Mouse (Mus musculus) liver, postnatal 0 days (tissue): ENCODE results near the gene Arap1. TPM values are rescaled to one million over a fixed set of nuclear protein-coding genes. Genes with fewer than 3 reads are reported as not detected.

Experiments used
- ATAC-seq: fragments of 200-750 bp; cut with Nextera tagmentation; 2 replicates; pipeline ENCODE4 v1.8.0; 2017; ENCODE audit warnings: mild to moderate bottlenecking, moderate library complexity
- DNase-seq: peaks from one replicate; pipeline ENCODE4 v3.0.0-alpha.2; 2016
- H3K27ac ChIP-seq: fragments of 300-500 bp; sonication (generic); 2 replicates; pipeline ENCODE4 v1.5.1; 2014; ENCODE audit warnings: antibody characterized with exemption, moderate library complexity, mild to moderate bottlenecking, low read depth
- H3K27me3 ChIP-seq: fragments of 300-500 bp; sonication (generic); 2 replicates; pipeline ENCODE4 v1.6.1; 2014; ENCODE audit warnings: low read length, control low read depth, mixed read lengths; ENCODE audit not compliant: insufficient read depth
- H3K36me3 ChIP-seq: fragments of 300-500 bp; sonication (generic); replicated peaks from 2 replicates; pipeline ENCODE4 v1.6.1; 2014; ENCODE audit warnings: mild to moderate bottlenecking, control low read depth, low read length, moderate library complexity, mixed read lengths; ENCODE audit not compliant: insufficient read depth
- H3K4me1 ChIP-seq: fragments of 300-500 bp; sonication (generic); 2 replicates; pipeline ENCODE4 v1.6.1; 2014; ENCODE audit warnings: antibody characterized with exemption, mild to moderate bottlenecking, control low read depth; ENCODE audit not compliant: insufficient read depth
- H3K4me2 ChIP-seq: fragments of 300-500 bp; sonication (generic); 2 replicates; pipeline ENCODE4 v1.6.1; 2014; ENCODE audit warnings: low read depth, mild to moderate bottlenecking, low read length, moderate library complexity, mixed read lengths
- H3K4me3 ChIP-seq: fragments of 300-500 bp; sonication (generic); 2 replicates; pipeline ENCODE4 v1.5.1; 2014; ENCODE audit warnings: low read depth, low read length
- H3K9ac ChIP-seq: fragments of 300-500 bp; sonication (generic); replicated peaks from 2 replicates; pipeline ENCODE4 v1.6.1; 2014; ENCODE audit warnings: mild to moderate bottlenecking, moderate library complexity
- H3K9me3 ChIP-seq: fragments of 300-500 bp; sonication (generic); 2 replicates; pipeline ENCODE4 v1.6.1; 2016; ENCODE audit warnings: mild to moderate bottlenecking, control low read depth, low read length, mixed read lengths
- CTCF ChIP-seq: sonication (generic); IDR thresholded peaks from 2 replicates; pipeline ENCODE4 v1.5.1; 2016; ENCODE audit warnings: antibody characterized with exemption, low read depth
- EP300 ChIP-seq: IDR thresholded peaks from 2 replicates; pipeline ENCODE4 v1.6.1; 2016; ENCODE audit warnings: antibody characterized with exemption, low read depth, mild to moderate bottlenecking
- WGBS: fragments of 180-500 bp; shearing (Covaris S2); extraction: QIAGEN DNeasy Blood & Tissue Kit; methylation state at CpG from one replicate; pipeline ENCODE4 v1.1.7; 2014; ENCODE audit not compliant: insufficient replicate concordance; 5-methylcytosine and 5-hydroxymethylcytosine counted together
- polyA plus RNA-seq: library from polyadenylated mRNA; unstranded; fragments of >200 nt; fragmentation: Nextera tagmentation; extraction: Ambion mirVana; gene quantifications from 2 replicates; pipeline ENCODE4 v1.2.1, GENCODE M21; 2015

Gene Arap1
- polyA plus RNA-seq, 1 experiment from 2014 or later: 18.1 TPM

DNA sequence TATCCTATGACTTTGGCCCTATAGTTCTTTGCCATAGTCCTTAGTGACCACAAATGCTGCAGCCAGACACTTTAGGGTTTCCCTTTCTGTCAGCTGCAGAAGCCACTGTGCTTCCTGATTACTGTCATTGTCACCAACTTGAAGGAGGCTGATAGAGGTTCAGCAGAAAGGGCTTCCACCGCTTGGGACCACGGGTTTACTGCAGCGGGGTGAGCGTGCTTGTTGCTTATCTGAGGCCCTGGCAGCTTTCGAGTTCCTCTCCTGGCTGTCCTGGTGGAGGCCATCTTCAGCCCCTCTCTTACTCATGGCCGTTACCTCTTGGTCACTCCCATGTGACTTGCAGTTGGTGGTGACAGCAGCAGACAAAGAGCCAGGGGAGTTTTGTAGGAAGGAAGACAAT is 41.4 kb downstream of the Arap1 start:
- TF ChIP-seq CTCF: no peak
- TF ChIP-seq EP300: no peak
- ATAC-seq: no peak
- H3K4me2 ChIP-seq: no peak overlapping the region
- no peak overlapping the region for H3K4me3 ChIP-seq
- peaks cover 16% of the 10 kb centered on the region for H3K4me1 ChIP-seq
- no peaks in the 10 kb centered on the region for H3K27me3 ChIP-seq
- DNase-seq: no peak
- no peaks in the 10 kb centered on the region for H3K9me3 ChIP-seq
- no peak overlapping the region for H3K27ac ChIP-seq
- peaks cover 67% of the 10 kb centered on the region for H3K36me3 ChIP-seq
- 39% methylated on average over 6 of the region's 6 CpGs for WGBS
- no peak overlapping the region for H3K9ac ChIP-seq

- Histone ChIP-seq H3K36me3 (peaks cover 81% of the 10 kb centered on the region), H3K27ac (no peak overlapping the region), H3K27me3 (no peaks in the 10 kb centered on the region), H3K9ac (no peak overlapping the region), H3K4me3 (no peak overlapping the region), H3K4me1 (no peaks in the 10 kb centered on the region), H3K4me2 (no peak overlapping the region), H3K9me3 (no peaks in the 10 kb centered on the region)
- ATAC-seq (no peak), DNase-seq (no peak)
- TF ChIP-seq EP300 (no peak), CTCF (no peak)
- WGBS: 64% methylated on average over 4 of the region's 4 CpGs
Observed at GRCm38 (mm10) chr7:101391909-101392479, 44.1 kb downstream of the Arap1 start.

DNA sequence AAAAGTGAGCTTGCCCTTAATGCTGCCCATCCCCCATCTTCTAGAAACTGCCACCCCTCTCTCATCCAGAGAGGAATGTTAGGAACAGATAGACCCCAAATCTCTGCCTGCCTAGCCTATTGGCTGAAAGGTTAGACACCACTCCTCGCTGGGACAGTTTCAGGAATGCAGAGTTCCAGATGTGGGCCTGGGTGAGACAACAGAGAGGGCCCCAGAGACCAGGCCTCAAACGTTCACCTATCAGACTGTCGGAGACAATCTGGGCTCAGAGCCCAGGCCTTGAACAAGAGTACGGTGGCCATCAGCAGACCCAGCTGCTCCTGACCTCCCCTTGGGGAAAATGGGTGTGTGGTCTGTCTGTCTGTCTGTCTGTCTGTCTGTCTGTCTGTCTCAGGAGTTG is 45.1 kb downstream of the Arap1 start:
- Histone ChIP-seq H3K27me3 (no peaks in the 10 kb centered on the region), H3K4me3 (no peak overlapping the region), H3K36me3 (peaks cover 81% of the 10 kb centered on the region), H3K4me1 (no peaks in the 10 kb centered on the region), H3K9me3 (no peaks in the 10 kb centered on the region), H3K27ac (peak overlapping the region; percentile 51), H3K4me2 (no peak overlapping the region), H3K9ac (no peak overlapping the region)
- no peak for TF ChIP-seq CTCF
- TF ChIP-seq EP300: no peak
- DNase-seq (no peak), ATAC-seq (no peak)
- 58% methylated on average over 4 of the region's 4 CpGs for WGBS

DNA sequence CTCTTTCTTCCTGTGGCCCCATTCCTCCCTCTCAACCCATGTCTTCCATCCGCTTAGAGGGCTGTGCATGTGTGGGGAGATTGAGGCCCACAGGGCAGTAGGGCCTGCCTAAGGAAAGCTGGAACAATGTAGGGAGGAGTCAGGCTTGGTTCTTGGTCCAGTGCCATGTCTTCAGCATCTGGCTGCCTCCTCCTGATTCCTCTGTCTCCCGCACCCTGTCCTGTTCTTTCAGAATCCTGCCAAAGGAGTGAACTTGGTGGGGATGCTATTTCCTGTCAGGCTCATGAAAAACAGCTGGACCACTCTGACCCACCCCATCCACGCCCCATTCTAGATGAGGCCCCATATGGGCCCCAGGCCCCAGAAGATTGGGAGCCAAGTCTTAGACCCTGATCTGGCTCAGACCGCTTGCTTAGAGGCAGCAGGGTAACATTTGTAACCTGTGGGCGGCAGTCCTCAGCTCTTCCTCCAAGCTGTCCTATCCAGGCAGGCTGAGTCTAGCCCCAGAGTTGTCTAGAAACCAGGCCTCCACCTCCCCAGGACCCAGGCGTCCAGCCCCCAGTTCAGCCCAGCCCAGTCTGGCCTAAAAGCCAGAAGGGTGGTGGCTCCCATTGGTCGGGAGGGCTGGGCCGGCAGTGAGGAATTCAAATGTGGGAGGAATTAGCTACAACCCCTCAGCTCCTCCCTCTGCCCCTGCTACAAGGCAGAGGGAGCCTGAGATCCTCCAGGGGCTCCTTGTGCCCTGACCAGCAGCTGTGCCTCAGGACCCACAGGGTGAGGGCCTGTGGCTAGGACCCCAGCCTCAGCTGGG is 46.0 kb downstream of the Arap1 start:
- WGBS: 68% methylated on average over 8 of the region's 8 CpGs
- no peak overlapping the region for H3K4me2 ChIP-seq
- peak; percentile 26; the same call in 1 of the 2 replicates for ATAC-seq
- no peak overlapping the region for H3K9ac ChIP-seq
- no peak overlapping the region for H3K4me3 ChIP-seq
- DNase-seq: no peak
- H3K4me1 ChIP-seq: no peaks in the 10 kb centered on the region
- H3K27ac ChIP-seq: peak overlapping the region; percentile 29; the same call in 1 of the 2 replicates
- TF ChIP-seq EP300 (no peak), CTCF (no peak)
- peaks cover 81% of the 10 kb centered on the region for H3K36me3 ChIP-seq
- no peaks in the 10 kb centered on the region for H3K27me3 ChIP-seq
- no peaks in the 10 kb centered on the region for H3K9me3 ChIP-seq

DNA sequence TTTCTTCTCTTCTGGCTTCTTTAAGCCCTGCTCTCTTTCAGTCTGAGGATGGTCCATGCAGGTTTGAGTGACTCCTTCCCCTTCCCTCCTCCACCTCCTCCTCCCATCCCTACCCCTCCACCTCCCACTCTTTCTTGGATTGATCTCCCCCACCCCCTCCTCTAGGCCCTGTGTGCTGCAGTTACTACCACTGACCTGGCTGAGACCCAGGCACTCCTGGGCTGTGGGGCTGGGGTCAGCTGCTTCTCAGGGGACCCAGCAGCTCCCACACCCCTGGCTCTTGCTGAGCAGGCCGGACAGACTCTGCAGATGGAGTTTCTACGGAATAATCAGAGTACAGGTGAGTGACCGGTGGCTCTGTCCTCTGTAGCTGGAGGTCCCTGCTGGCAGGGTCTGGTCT is 46.7 kb downstream of the Arap1 start:
- peaks cover 79% of the 10 kb centered on the region for H3K36me3 ChIP-seq
- ATAC-seq (no peak), DNase-seq (no peak)
- 81% methylated on average over 3 of the region's 3 CpGs for WGBS
- H3K4me1 ChIP-seq: no peaks in the 10 kb centered on the region
- no peak overlapping the region for H3K4me2 ChIP-seq
- H3K9ac ChIP-seq: 0 out of 2 replicates have a peak overlapping the region, but pooled peaks have one; percentile 2
- H3K4me3 ChIP-seq: no peak overlapping the region
- peak overlapping the region; percentile 29; the same call in 1 of the 2 replicates for H3K27ac ChIP-seq
- no peaks in the 10 kb centered on the region for H3K9me3 ChIP-seq
- H3K27me3 ChIP-seq: no peaks in the 10 kb centered on the region
- TF ChIP-seq CTCF (no peak), EP300 (no peak)

GRCm38 (mm10) chr7:101395471-101395870 is 47.6 kb downstream of the Arap1 start:
- Histone ChIP-seq H3K9me3 (no peaks in the 10 kb centered on the region), H3K4me3 (no peak overlapping the region), H3K9ac (no peak overlapping the region), H3K27ac (no peak overlapping the region), H3K27me3 (no peaks in the 10 kb centered on the region), H3K36me3 (peaks cover 76% of the 10 kb centered on the region), H3K4me2 (no peak overlapping the region), H3K4me1 (no peaks in the 10 kb centered on the region)
- TF ChIP-seq EP300 (no peak), CTCF (no peak)
- DNase-seq (no peak), ATAC-seq (no peak)
- 80% methylated on average over 2 of the region's 2 CpGs for WGBS
